Mouse (Mus musculus) spleen, adult 2 months (tissue): ENCODE results near the gene 1700034J05Rik.

ENCODE experiments used
- CTCF ChIP-seq: fragments of 200-500 bp; IDR thresholded peaks from 2 replicates; pipeline ENCODE4 v1.5.1; 2011; ENCODE audit warnings: mild to moderate bottlenecking, inconsistent platforms; ENCODE audit not compliant: insufficient read depth, insufficient read length, insufficient replicate concordance; ENCODE audit errors: extremely low read depth
- POLR2A ChIP-seq: fragments of 200-500 bp; IDR thresholded peaks from 2 replicates; pipeline ENCODE4 v1.6.1; 2011; ENCODE audit warnings: low read depth, low read length, inconsistent platforms

DNA sequence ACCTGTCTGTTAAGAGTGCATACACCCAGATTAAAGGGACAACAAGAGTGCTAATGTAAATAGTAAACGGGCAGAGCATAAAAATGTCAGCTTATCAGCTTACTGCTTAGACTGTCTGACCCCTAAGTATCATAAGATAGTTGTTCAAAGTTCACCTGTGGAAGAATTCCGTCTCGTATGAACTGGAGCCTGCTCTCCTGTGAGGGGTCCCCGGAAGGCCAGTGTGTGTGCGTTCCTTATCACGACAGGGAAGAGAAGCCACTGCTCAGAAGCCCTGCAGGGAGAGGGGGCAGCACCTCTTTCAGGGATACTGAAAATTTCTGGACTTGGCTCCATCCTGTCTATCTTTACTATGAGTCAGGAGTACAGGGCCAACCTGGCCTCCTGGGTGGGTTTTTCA lies 42.8 kb upstream of the 1700034J05Rik start:
- no peak for TF ChIP-seq CTCF
- no peak for TF ChIP-seq POLR2A
